Comparison of ENCODE assay signal across 16 mouse cellular contexts in the genomic region with DNA sequence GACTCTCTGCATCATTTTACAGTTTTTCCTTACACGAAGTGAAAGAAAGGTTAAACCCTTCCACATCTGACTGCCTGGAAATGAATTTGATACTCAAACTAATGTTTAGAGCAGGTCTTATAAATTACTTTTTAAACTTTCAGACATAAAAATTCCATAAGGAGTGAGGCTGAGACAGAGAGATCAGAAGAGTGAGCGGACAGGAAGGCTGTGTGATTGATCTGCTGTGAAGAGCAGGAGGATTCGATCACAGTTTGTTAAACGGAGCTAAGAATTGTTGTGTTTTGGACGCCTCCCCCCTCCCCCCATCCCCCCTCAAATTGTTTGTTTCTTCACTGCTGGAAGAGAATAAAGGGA.
DNase-seq lines count a peak whose midpoint lies in the region; ATAC-seq and TF ChIP-seq lines count a peak whose summit lies in the region.
"Had no signal": no experiment of that assay in that cellular context is flagged by ENCODE, and none has a peak within 500 bp of the region (broad histone marks: within the 10 kb centered on the region; RNA-seq: fewer than 3 reads in every experiment).

No protein-coding gene starts in this region.

- peaks cover 12% of the 10 kb centered on the region for H3K4me1 ChIP-seq in kidney, embryonic 15.5 days
- H3K4me1 ChIP-seq in embryonic facial prominence, embryonic 12.5 days: peaks cover 4% of the 10 kb centered on the region; the same call in 1 of the 2 replicates
- peaks cover 16% of the 10 kb centered on the region for H3K4me1 ChIP-seq in limb, embryonic 15.5 days
- H3K4me1 ChIP-seq: heart, embryonic 12.5 days had no signal

- peak overlapping the region; percentile 7; the same call in 1 of the 2 replicates for H3K4me2 ChIP-seq in kidney, embryonic 15.5 days
- no peak overlapping the region; the same call in 1 of the 2 replicates for H3K4me2 ChIP-seq in embryonic facial prominence, embryonic 12.5 days (replicated peaks)
- H3K4me2 ChIP-seq in limb, embryonic 15.5 days: peak overlapping the region; percentile 31; the same call in 1 of the 2 replicates
- H3K4me2 ChIP-seq: heart, embryonic 12.5 days had no signal

- no peak overlapping the region for H3K4me3 ChIP-seq in kidney, embryonic 15.5 days (replicated peaks)
- H3K4me3 ChIP-seq in embryonic facial prominence, embryonic 12.5 days: no peak overlapping the region
- no peak overlapping the region for H3K4me3 ChIP-seq in limb, embryonic 15.5 days
- H3K4me3 ChIP-seq: heart, embryonic 12.5 days had no signal

- no peak for TF ChIP-seq CTCF in brain, embryonic 14.5 days (IDR thresholded peaks at IDR 0.05; ENCODE audit: borderline replicate concordance, extremely low read depth, insufficient read depth, insufficient read length)

- no peaks in the 10 kb centered on the region for H3K27me3 ChIP-seq in kidney, embryonic 15.5 days
- H3K27me3 ChIP-seq in embryonic facial prominence, embryonic 12.5 days: no peaks in the 10 kb centered on the region
- no peaks in the 10 kb centered on the region for H3K27me3 ChIP-seq in limb, embryonic 15.5 days
- H3K27me3 ChIP-seq: heart, embryonic 12.5 days had no signal

- TF ChIP-seq POLR2A in brain, embryonic 14.5 days (IDR thresholded peaks at IDR 0.05; ENCODE audit: borderline replicate concordance, extremely low read depth, insufficient read depth, insufficient read length, poor library complexity, severe bottlenecking): no peak

- DNase-seq in kidney, postnatal 14 days: no peak
- DNase-seq in brain, embryonic 14.5 days (ENCODE audit: low read depth): peak; percentile 4
- no peak for DNase-seq in gastrocnemius, postnatal 10 days
- DNase-seq in gastrocnemius, postnatal 25 days: no peak
- DNase-seq in adrenal gland, postnatal 4 days (ENCODE audit: low spot score in 2 of 2): no peak
- DNase-seq: cerebellum, adult 9-10 months; layer of hippocampus, postnatal 36 days; liver; right cerebral cortex, postnatal 4 days; thymus, postnatal 14 days had no signal

- ATAC-seq in kidney, embryonic 15.5 days (replicated peaks; ENCODE audit: low FRiP score): peak; percentile 37; the same call in 1 of the 2 replicates
- 0 out of 2 replicates have a peak, but pooled peaks have one; percentile 22 for ATAC-seq in embryonic facial prominence, embryonic 12.5 days (ENCODE audit: insufficient number of reproducible peaks, insufficient read depth, low FRiP score, low TSS enrichment)
- peak; percentile 31; the same call in 1 of the 2 replicates for ATAC-seq in limb, embryonic 15.5 days (ENCODE audit: insufficient number of reproducible peaks, low FRiP score, low TSS enrichment, low read depth)
- ATAC-seq: hindbrain, postnatal 0 days; midbrain, embryonic 16.5 days had no signal

- no peak overlapping the region for H3K9ac ChIP-seq in kidney, embryonic 15.5 days
- no peak overlapping the region for H3K9ac ChIP-seq in embryonic facial prominence, embryonic 12.5 days
- H3K9ac ChIP-seq in limb, embryonic 15.5 days: no peak overlapping the region
- H3K9ac ChIP-seq: heart, embryonic 12.5 days had no signal

- no peaks in the 10 kb centered on the region for H3K9me3 ChIP-seq in kidney, embryonic 15.5 days (replicated peaks)
- no peaks in the 10 kb centered on the region for H3K9me3 ChIP-seq in embryonic facial prominence, embryonic 12.5 days
- H3K9me3 ChIP-seq in limb, embryonic 15.5 days: no peaks in the 10 kb centered on the region

- peak overlapping the region; percentile 91 for H3K27ac ChIP-seq in kidney, embryonic 15.5 days
- peak overlapping the region; percentile 42; the same call in 1 of the 2 replicates for H3K27ac ChIP-seq in embryonic facial prominence, embryonic 12.5 days
- H3K27ac ChIP-seq in limb, embryonic 15.5 days: peak overlapping the region; percentile 83
- H3K27ac ChIP-seq: hindbrain, postnatal 0 days had no signal

- WGBS in kidney, embryonic 15.5 days: 10% methylated on average over 5 of the region's 5 CpGs
- 15% methylated on average over 5 of the region's 5 CpGs for WGBS in embryonic facial prominence, embryonic 12.5 days
- WGBS in limb, embryonic 15.5 days: 19% methylated on average over 5 of the region's 5 CpGs

- H3K36me3 ChIP-seq in kidney, embryonic 15.5 days: no peaks in the 10 kb centered on the region
- H3K36me3 ChIP-seq in embryonic facial prominence, embryonic 12.5 days: no peaks in the 10 kb centered on the region
- no peaks in the 10 kb centered on the region for H3K36me3 ChIP-seq in limb, embryonic 15.5 days
- H3K36me3 ChIP-seq: heart, embryonic 12.5 days had no signal
